Mouse (Mus musculus) heart, adult 2 months (tissue): Measurements from ENCODE around the gene Krtap5-2. TPM values are rescaled to one million over a fixed set of nuclear protein-coding genes. Genes with fewer than 3 reads are reported as not detected.
"Not testable (repeated sequence)": the region's sequence is repeated elsewhere in the genome, so short reads cannot be mapped to it uniquely, and the experiment has no call there.

Source experiments
- DNase-seq, 2 experiments: peaks; one replicate each; pipeline ENCODE4 v3.0.0; 2021
- H3K27ac ChIP-seq: fragments of 200-600 bp; 2 replicates; pipeline ENCODE4 v1.8.1; 2022
- H3K27me3 ChIP-seq: fragments of 200-500 bp; 2 replicates; pipeline ENCODE4 v1.6.1; 2012; ENCODE audit warnings: mild to moderate bottlenecking, low read length, inconsistent platforms, mixed read lengths; ENCODE audit not compliant: control insufficient read depth, insufficient read depth
- H3K36me3 ChIP-seq: fragments of 200-500 bp; 2 replicates; pipeline ENCODE4 v1.6.1; 2012; ENCODE audit warnings: low read length, inconsistent platforms; ENCODE audit not compliant: control insufficient read depth, insufficient read depth
- H3K4me1 ChIP-seq: fragments of 200-500 bp; 2 replicates; pipeline ENCODE4 v1.6.1; 2011; ENCODE audit warnings: low read length; ENCODE audit not compliant: control insufficient read depth, insufficient read depth
- H3K4me3 ChIP-seq: fragments of 200-600 bp; 2 replicates; pipeline ENCODE4 v1.8.1; 2022
- H3K79me2 ChIP-seq: fragments of 200-500 bp; replicated peaks from 2 replicates; pipeline ENCODE4 v1.6.1; 2012; ENCODE audit warnings: mild to moderate bottlenecking, inconsistent platforms, low read length, moderate library complexity, mixed read lengths; ENCODE audit not compliant: control insufficient read depth, insufficient read depth
- H3K9ac ChIP-seq: fragments of 200-500 bp; 2 replicates; pipeline ENCODE4 v1.6.1; 2012; ENCODE audit warnings: low read depth, mild to moderate bottlenecking, control low read depth, inconsistent platforms, low read length, mixed read lengths
- CTCF ChIP-seq: fragments of 200-600 bp; IDR thresholded peaks from 2 replicates; pipeline ENCODE4 v1.8.1; 2022; ENCODE audit warnings: antibody characterized with exemption, mild to moderate bottlenecking, moderate library complexity
- EP300 ChIP-seq: fragments of 200-500 bp; IDR thresholded peaks from 2 replicates; pipeline ENCODE4 v1.6.1; 2011; ENCODE audit warnings: low read depth, low read length, control low read depth; ENCODE audit not compliant: insufficient read depth
- POLR2A ChIP-seq: fragments of 200-500 bp; IDR thresholded peaks from 2 replicates; pipeline ENCODE4 v1.6.1; 2011; ENCODE audit warnings: mild to moderate bottlenecking, low read depth, low read length, control low read depth; ENCODE audit not compliant: insufficient read depth
- WGBS: fragments of 180-500 bp; shearing (Covaris S2); methylation state at CpG from one replicate; pipeline ENCODE4 v1.1.7; 2018; 5-methylcytosine and 5-hydroxymethylcytosine counted together
- intact Hi-C: fragments of 180-260 bp; cut with DNase I; formaldehyde crosslinking; loops from one replicate; pipeline ENCODE4 v1.15.1; 2025
- long read RNA-seq: library from polyadenylated mRNA; stranded (forward); transcript quantifications from one replicate; pipeline ENCODE4 v2.0.0, GENCODE M21; 2021
- polyA plus RNA-seq: library from polyadenylated mRNA; depleted of rRNA; stranded (reverse); fragments of >200 nt; gene quantifications from 2 replicates; pipeline ENCODE4 v1.2.3, GENCODE M21; 2012; rRNA removed
- total RNA-seq, 2 experiments: library from RNA; stranded (reverse); gene quantifications; 2 replicates each; pipeline ENCODE4 v1.2.3; 2021

The Krtap5-2 gene
- total RNA-seq (not detected), polyA plus RNA-seq (not detected in 2 replicates)
- long read RNA-seq = 0 reads

- H3K27ac ChIP-seq, DNase-seq, intact Hi-C loops, H3K9ac ChIP-seq, H3K4me3 ChIP-seq, H3K36me3 ChIP-seq, H3K4me1 ChIP-seq, H3K27me3 ChIP-seq, H3K79me2 ChIP-seq: not testable (repeated sequence)
Observed at GRCm38 (mm10) chr7:142175905-142176304, at the start of gene Krtap5-2. TSS of gene Krtap5-2 (minus strand) at chr7:142176005.

- intact Hi-C loops = no loop called here
- Histone ChIP-seq H3K36me3 (no peaks in the 10 kb centered on the region), H3K27me3 (no peaks in the 10 kb centered on the region), H3K79me2 (no peaks in the 10 kb centered on the region), H3K9ac (no peak overlapping the region), H3K4me3 (no peak overlapping the region), H3K4me1 (no peaks in the 10 kb centered on the region), H3K27ac (no peak overlapping the region)
- TF ChIP-seq POLR2A = no peak
- TF ChIP-seq CTCF = no peak
- TF ChIP-seq EP300 = no peak
- WGBS = 34% methylated on average over 2 of the region's 2 CpGs
- no peak for DNase-seq
Observed at GRCm38 (mm10) chr7:142224518-142224917, 48.7 kb upstream of the Krtap5-2 start.

DNA sequence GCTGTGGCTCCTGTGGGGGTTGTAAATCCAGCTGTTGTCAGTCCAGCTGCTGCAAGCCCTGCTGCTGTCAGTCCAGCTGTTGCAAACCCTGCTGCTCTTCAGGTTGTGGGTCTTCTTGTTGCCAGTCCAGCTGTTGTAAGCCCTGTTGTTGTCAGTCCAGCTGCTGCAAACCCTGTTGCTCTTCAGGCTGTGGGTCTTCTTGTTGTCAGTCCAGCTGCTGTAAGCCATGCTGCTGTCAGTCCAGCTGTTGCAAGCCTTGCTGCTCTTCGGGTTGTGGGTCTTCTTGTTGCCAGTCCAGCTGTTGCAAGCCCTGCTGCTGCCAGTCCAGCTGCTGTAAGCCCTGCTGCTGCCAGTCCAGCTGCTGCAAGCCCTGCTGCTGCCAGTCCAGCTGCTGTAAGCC is 36.3 kb upstream of the Krtap5-2 start:
- H3K27me3 ChIP-seq, intact Hi-C loops, H3K4me1 ChIP-seq, H3K27ac ChIP-seq, H3K4me3 ChIP-seq, DNase-seq, H3K79me2 ChIP-seq, H3K9ac ChIP-seq, H3K36me3 ChIP-seq: not testable (repeated sequence)
- 50% methylated on average over 1 of the region's 1 CpGs for WGBS

- 38% methylated on average over 1 of the region's 1 CpGs for WGBS
- Histone ChIP-seq H3K9ac (no peak within 1 kb of the TSS), H3K36me3 (no peaks in the 10 kb centered on the region), H3K27ac (no peak within 1 kb of the TSS), H3K4me1 (no peaks in the 10 kb centered on the region), H3K4me3 (no peak within 1 kb of the TSS), H3K79me2 (no peaks in the 10 kb centered on the region), H3K27me3 (no peaks in the 10 kb centered on the region)
- TF ChIP-seq EP300 (no peak), POLR2A (no peak), CTCF (no peak)
- intact Hi-C loops = no loop called here
- DNase-seq = no peak
Observed at GRCm38 (mm10) chr7:142211559-142211958, 35.8 kb upstream of the Krtap5-2 start, which contains the start of gene Gm7579. TSS of gene Gm7579 (plus strand) at chr7:142211859.

GRCm38 (mm10) chr7:142206891-142207290 is 31.1 kb upstream of the Krtap5-2 start:
- H3K27me3 ChIP-seq, H3K9ac ChIP-seq, H3K4me1 ChIP-seq, intact Hi-C loops, H3K36me3 ChIP-seq, H3K4me3 ChIP-seq, H3K79me2 ChIP-seq, H3K27ac ChIP-seq, DNase-seq: not testable (repeated sequence)
- 80% methylated on average over 5 of the region's 5 CpGs for WGBS

GRCm38 (mm10) chr7:142205488-142205887 is 29.7 kb upstream of the Krtap5-2 start:
- H3K9ac ChIP-seq = no peak overlapping the region
- TF ChIP-seq EP300 = no peak
- TF ChIP-seq POLR2A = no peak
- TF ChIP-seq CTCF = no peak
- no peak overlapping the region for H3K4me3 ChIP-seq
- H3K4me1 ChIP-seq = no peaks in the 10 kb centered on the region
- no peak for DNase-seq
- no peaks in the 10 kb centered on the region for H3K27me3 ChIP-seq
- H3K79me2 ChIP-seq = no peaks in the 10 kb centered on the region
- H3K36me3 ChIP-seq = no peaks in the 10 kb centered on the region
- intact Hi-C loops = no loop called here
- H3K27ac ChIP-seq = no peak overlapping the region

- intact Hi-C loops = no loop called here
- no peaks in the 10 kb centered on the region for H3K79me2 ChIP-seq
- TF ChIP-seq CTCF (no peak), EP300 (no peak), POLR2A (no peak)
- no peak within 1 kb of the TSS for H3K4me3 ChIP-seq
- 31% methylated on average over 1 of the region's 1 CpGs for WGBS
- no peaks in the 10 kb centered on the region for H3K36me3 ChIP-seq
- no peak within 1 kb of the TSS for H3K9ac ChIP-seq
- DNase-seq = no peak
- H3K27ac ChIP-seq = no peak within 1 kb of the TSS
- no peaks in the 10 kb centered on the region for H3K4me1 ChIP-seq
- no peaks in the 10 kb centered on the region for H3K27me3 ChIP-seq
Observed at GRCm38 (mm10) chr7:142201064-142201463, 25.3 kb upstream of the Krtap5-2 start, which contains the start of gene Krtap5-3. TSS of gene Krtap5-3 (plus strand) at chr7:142201364.
